Mouse (Mus musculus) ES-Bruce4 (cell line): ENCODE results near the gene Serpinb11. TPM values are rescaled to one million over a fixed set of nuclear protein-coding genes. Genes with fewer than 3 reads are reported as not detected.

Experiments
- H3K27ac ChIP-seq: 2 replicates; pipeline ENCODE4 v1.5.1; 2012; ENCODE audit warnings: low read length, inconsistent platforms; ENCODE audit not compliant: insufficient read depth
- H3K27me3 ChIP-seq: 2 replicates; pipeline ENCODE4 v1.6.1; 2012; ENCODE audit warnings: mild to moderate bottlenecking, low read length, inconsistent platforms; ENCODE audit not compliant: control insufficient read depth, poor library complexity, insufficient read depth, severe bottlenecking
- H3K36me3 ChIP-seq: 2 replicates; pipeline ENCODE4 v1.6.1; 2012; ENCODE audit warnings: inconsistent platforms, mild to moderate bottlenecking, low read length, moderate library complexity; ENCODE audit not compliant: control insufficient read depth, poor library complexity, insufficient read depth, severe bottlenecking
- H3K4me1 ChIP-seq: one replicate; pipeline ENCODE4 v1.8.1; 2011; ENCODE audit warnings: low read length; ENCODE audit not compliant: control insufficient read depth, insufficient read depth
- H3K4me3 ChIP-seq: 2 replicates; pipeline ENCODE4 v1.5.1; 2011; ENCODE audit warnings: low read depth, mild to moderate bottlenecking, low read length
- H3K9ac ChIP-seq: 2 replicates; pipeline ENCODE4 v1.6.1; 2012; ENCODE audit warnings: low read depth, mild to moderate bottlenecking, inconsistent platforms; ENCODE audit not compliant: poor library complexity, severe bottlenecking
- H3K9me3 ChIP-seq: replicated peaks from 2 replicates; pipeline ENCODE4 v1.6.1; 2012; ENCODE audit warnings: mild to moderate bottlenecking, low read length, inconsistent platforms; ENCODE audit not compliant: control insufficient read depth, poor library complexity, insufficient read depth, severe bottlenecking
- CTCF ChIP-seq: IDR thresholded peaks from one replicate; pipeline ENCODE4 v1.8.1; 2011; ENCODE audit warnings: low read depth, low read length
- EP300 ChIP-seq: IDR thresholded peaks from 2 replicates; pipeline ENCODE4 v1.6.1; 2011; ENCODE audit warnings: low read depth, low read length; ENCODE audit not compliant: insufficient read depth
- POLR2A ChIP-seq: IDR thresholded peaks from one replicate; pipeline ENCODE4 v1.8.1; 2011; ENCODE audit warnings: low read length; ENCODE audit not compliant: insufficient read depth
- polyA plus RNA-seq: library from polyadenylated mRNA; stranded (reverse); fragments of >200 nt; gene quantifications from 2 replicates; pipeline ENCODE4 v1.2.4, GENCODE M21; 2011; ENCODE audit warnings: low read depth; ENCODE audit not compliant: missing spikeins, insufficient read depth, insufficient read length

Serpinb11 gene
- polyA plus RNA-seq, result not detected in 2 replicates

- H3K9me3 ChIP-seq, result no peaks in the 10 kb centered on the region
These were observed at the start of gene Serpinb11 for GRCm38 (mm10) chr1:107360898-107361297. Gene Serpinb11 (plus strand): TSS chr1:107361198.

GRCm38 (mm10) chr1:107345979-107346378, 15.0 kb upstream of the Serpinb11 start:
- no peak for TF ChIP-seq EP300
- Histone ChIP-seq H3K36me3 (no peaks in the 10 kb centered on the region), H3K27me3 (no peaks in the 10 kb centered on the region), H3K9ac (no peak overlapping the region), H3K4me3 (no peak overlapping the region), H3K9me3 (no peaks in the 10 kb centered on the region), H3K27ac (no peak overlapping the region), H3K4me1 (no peaks in the 10 kb centered on the region)

More at GRCm38 (mm10) chr1:107360898-107361297, at the start of gene Serpinb11:
- no peaks in the 10 kb centered on the region for H3K36me3 ChIP-seq
- no peak within 1 kb of the TSS for H3K9ac ChIP-seq
- no peak within 1 kb of the TSS for H3K27ac ChIP-seq
- H3K4me3 ChIP-seq, result no peak within 1 kb of the TSS
- no peaks in the 10 kb centered on the region for H3K4me1 ChIP-seq
- TF ChIP-seq CTCF, result no peak
- no peak for TF ChIP-seq POLR2A
- no peaks in the 10 kb centered on the region for H3K27me3 ChIP-seq

GRCm38 (mm10) chr1:107346788-107347187, 14.2 kb upstream of the Serpinb11 start:
- no peaks in the 10 kb centered on the region for H3K9me3 ChIP-seq
- no peak overlapping the region for H3K27ac ChIP-seq
- no peaks in the 10 kb centered on the region for H3K4me1 ChIP-seq
- no peak overlapping the region for H3K4me3 ChIP-seq
- H3K36me3 ChIP-seq, result no peaks in the 10 kb centered on the region
- TF ChIP-seq POLR2A, result no peak
- TF ChIP-seq CTCF, result no peak
- H3K27me3 ChIP-seq, result no peaks in the 10 kb centered on the region
- H3K9ac ChIP-seq, result no peak overlapping the region

- H3K9ac ChIP-seq, result no peak overlapping the region
- no peak overlapping the region for H3K27ac ChIP-seq
- H3K4me1 ChIP-seq, result no peaks in the 10 kb centered on the region
- no peak overlapping the region for H3K4me3 ChIP-seq
- no peaks in the 10 kb centered on the region for H3K36me3 ChIP-seq
- H3K27me3 ChIP-seq, result no peaks in the 10 kb centered on the region
- H3K9me3 ChIP-seq, result no peaks in the 10 kb centered on the region
- no peak for TF ChIP-seq CTCF
- TF ChIP-seq EP300, result no peak
- no peak for TF ChIP-seq POLR2A
These were observed 10.6 kb upstream of the Serpinb11 start for GRCm38 (mm10) chr1:107350392-107350791.

- no peaks in the 10 kb centered on the region for H3K27me3 ChIP-seq
These were observed 9.9 kb upstream of the Serpinb11 start for GRCm38 (mm10) chr1:107351115-107351514.

GRCm38 (mm10) chr1:107353046-107353445, 8.0 kb upstream of the Serpinb11 start:
- no peaks in the 10 kb centered on the region for H3K4me1 ChIP-seq
- no peaks in the 10 kb centered on the region for H3K9me3 ChIP-seq
- H3K27ac ChIP-seq, result no peak overlapping the region
- no peak overlapping the region for H3K9ac ChIP-seq
- no peaks in the 10 kb centered on the region for H3K27me3 ChIP-seq
- H3K36me3 ChIP-seq, result no peaks in the 10 kb centered on the region
- TF ChIP-seq CTCF, result no peak
- no peak for TF ChIP-seq POLR2A
- TF ChIP-seq EP300, result no peak
- H3K4me3 ChIP-seq, result no peak overlapping the region

More at GRCm38 (mm10) chr1:107351115-107351514, 9.9 kb upstream of the Serpinb11 start:
- no peaks in the 10 kb centered on the region for H3K4me1 ChIP-seq
- H3K36me3 ChIP-seq, result no peaks in the 10 kb centered on the region
- no peak overlapping the region for H3K27ac ChIP-seq
- H3K9me3 ChIP-seq, result no peaks in the 10 kb centered on the region
- TF ChIP-seq POLR2A (no peak), EP300 (no peak), CTCF (no peak)
- H3K4me3 ChIP-seq, result no peak overlapping the region
- H3K9ac ChIP-seq, result no peak overlapping the region
